18 mouse cellular contexts compared by ENCODE assay signal in genomic region chr1:135643691-135644090, GRCm38 (mm10).
"Had no signal": no experiment of that assay in that cellular context is flagged by ENCODE, and none has a peak within 500 bp of the region (broad histone marks: within the 10 kb centered on the region; RNA-seq: fewer than 3 reads in every experiment).

No protein-coding gene starts in this region.

- H3K36me3 ChIP-seq: kidney, embryonic 15.5 days; limb, embryonic 10.5 days; limb, embryonic 13.5 days; liver, embryonic 12.5 days; liver, embryonic 15.5 days; lung, embryonic 15.5 days; midbrain, embryonic 10.5 days; neural tube, embryonic 12.5 days; neural tube, embryonic 15.5 days; stomach, embryonic 15.5 days had no signal

- H3K4me1 ChIP-seq: kidney, embryonic 15.5 days; liver, embryonic 12.5 days; liver, embryonic 15.5 days had no signal

- H3K27me3 ChIP-seq: kidney, embryonic 15.5 days; limb, embryonic 13.5 days; liver, embryonic 12.5 days; liver, embryonic 15.5 days; lung, embryonic 15.5 days; megakaryocyte, embryonic 14.5 days; neural tube, embryonic 12.5 days; neural tube, embryonic 15.5 days; stomach, embryonic 15.5 days had no signal

- H3K9ac ChIP-seq: kidney, embryonic 15.5 days; limb, embryonic 13.5 days; liver, embryonic 12.5 days; liver, embryonic 15.5 days; lung, embryonic 15.5 days; neural tube, embryonic 12.5 days; neural tube, embryonic 15.5 days; stomach, embryonic 15.5 days had no signal

- DNase-seq: liver; lung, adult 18-20 months; lung, postnatal 36 days; midbrain, embryonic 14.5 days; right cerebral cortex, postnatal 25 days; spleen, adult 18-20 months; thymus, postnatal 25 days had no signal

- H3K27ac ChIP-seq: kidney, embryonic 15.5 days; limb, embryonic 10.5 days; limb, embryonic 13.5 days; liver, embryonic 12.5 days; liver, embryonic 15.5 days; lung, embryonic 15.5 days; midbrain, embryonic 10.5 days; neural tube, embryonic 12.5 days; neural tube, embryonic 15.5 days; stomach, embryonic 15.5 days had no signal

- H3K4me3 ChIP-seq: kidney, embryonic 15.5 days; limb, embryonic 10.5 days; limb, embryonic 13.5 days; liver, embryonic 12.5 days; liver, embryonic 15.5 days; lung, embryonic 15.5 days; megakaryocyte, embryonic 14.5 days; midbrain, embryonic 10.5 days; neural tube, embryonic 12.5 days; neural tube, embryonic 15.5 days; stomach, embryonic 15.5 days had no signal

- ATAC-seq: liver, embryonic 12.5 days had no signal

- H3K4me2 ChIP-seq: kidney, embryonic 15.5 days; limb, embryonic 13.5 days; liver, embryonic 12.5 days; liver, embryonic 15.5 days; lung, embryonic 15.5 days; neural tube, embryonic 12.5 days; neural tube, embryonic 15.5 days; stomach, embryonic 15.5 days had no signal

- H3K9me3 ChIP-seq: kidney, embryonic 15.5 days; limb, embryonic 10.5 days; limb, embryonic 13.5 days; liver, embryonic 12.5 days; liver, embryonic 15.5 days; lung, embryonic 15.5 days; midbrain, embryonic 10.5 days; neural tube, embryonic 12.5 days; neural tube, embryonic 15.5 days; stomach, embryonic 15.5 days had no signal
